Mouse (Mus musculus): ENCODE data around the gene Neurod2.

The Neurod2 gene

GRCm38 (mm10) chr11:98329081-98329959, at the start of gene Neurod2:
Gene Neurod2, minus strand, starts transcription at chr11:98329648.
- no peak for DNase-seq (ENCODE audit: low spot score)

DNA sequence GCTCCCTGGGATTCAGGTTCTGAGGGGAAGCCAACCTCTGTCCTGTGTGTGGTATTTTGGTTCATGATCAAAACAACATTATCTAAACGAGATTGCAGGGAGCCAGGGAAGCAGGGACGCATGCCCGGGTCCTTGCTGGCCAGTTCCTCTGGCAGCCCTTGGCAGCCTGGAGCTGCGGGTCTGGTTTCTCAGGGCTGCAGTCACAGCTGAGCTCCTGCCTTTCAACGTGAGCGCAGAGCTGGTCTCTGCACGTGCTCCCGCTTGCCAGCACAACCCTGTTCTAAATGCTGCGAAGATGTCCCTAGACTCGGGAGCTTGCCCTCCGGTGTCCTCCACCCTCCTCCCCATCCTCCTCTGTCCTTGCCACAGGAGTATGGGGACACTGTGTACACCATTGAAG, 48.3 kb upstream of the Neurod2 start:
- DNase-seq (ENCODE audit: low spot score): peak; percentile 45

DNA sequence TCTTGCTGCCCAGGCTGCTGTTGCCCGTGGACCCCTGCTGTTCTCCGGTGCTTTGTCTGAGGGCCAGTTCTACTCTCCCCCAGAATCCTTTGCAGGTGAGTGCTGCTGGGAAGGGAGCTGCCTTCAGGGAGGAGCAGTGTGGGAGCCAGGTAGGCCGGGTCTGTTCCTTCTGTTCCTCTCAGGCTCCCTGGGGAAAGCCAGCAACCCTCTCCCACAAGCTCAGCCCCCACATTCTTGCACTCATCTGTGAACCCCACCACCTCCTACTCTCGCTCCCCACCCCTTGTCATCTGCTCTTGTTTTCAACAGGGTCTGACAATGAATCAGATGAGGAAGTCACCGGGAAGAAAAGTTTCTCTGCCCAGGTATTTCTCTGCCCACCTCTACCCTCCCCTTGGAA, 47.3 kb upstream of the Neurod2 start:
- no peak for DNase-seq (ENCODE audit: low spot score)

GRCm38 (mm10) chr11:98374266-98374665, 44.8 kb upstream of the Neurod2 start:
- DNase-seq (ENCODE audit: low spot score): no peak

DNA sequence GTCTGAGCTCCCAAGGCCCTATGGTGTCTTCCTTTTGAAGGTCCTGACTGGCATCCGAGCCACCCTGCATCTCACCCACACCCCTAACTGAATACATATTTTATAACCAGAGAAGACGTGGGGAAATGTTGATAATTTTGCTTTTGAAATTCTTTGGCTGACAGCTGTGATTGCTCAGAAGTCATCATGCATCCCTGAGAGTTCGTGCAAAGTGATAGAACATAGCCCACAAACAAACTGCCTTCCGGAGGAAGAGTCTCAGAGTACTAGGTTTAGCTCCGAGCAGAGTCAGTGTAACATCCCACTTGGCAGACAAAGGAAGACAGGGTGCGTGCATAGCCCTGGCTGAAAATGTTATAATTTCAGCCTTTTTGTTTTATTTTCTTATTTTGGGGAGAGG, 43.8 kb upstream of the Neurod2 start:
- DNase-seq (ENCODE audit: low spot score): no peak

GRCm38 (mm10) chr11:98372406-98372805, 43.0 kb upstream of the Neurod2 start:
- peak; percentile 75 for DNase-seq (ENCODE audit: low spot score)

DNA sequence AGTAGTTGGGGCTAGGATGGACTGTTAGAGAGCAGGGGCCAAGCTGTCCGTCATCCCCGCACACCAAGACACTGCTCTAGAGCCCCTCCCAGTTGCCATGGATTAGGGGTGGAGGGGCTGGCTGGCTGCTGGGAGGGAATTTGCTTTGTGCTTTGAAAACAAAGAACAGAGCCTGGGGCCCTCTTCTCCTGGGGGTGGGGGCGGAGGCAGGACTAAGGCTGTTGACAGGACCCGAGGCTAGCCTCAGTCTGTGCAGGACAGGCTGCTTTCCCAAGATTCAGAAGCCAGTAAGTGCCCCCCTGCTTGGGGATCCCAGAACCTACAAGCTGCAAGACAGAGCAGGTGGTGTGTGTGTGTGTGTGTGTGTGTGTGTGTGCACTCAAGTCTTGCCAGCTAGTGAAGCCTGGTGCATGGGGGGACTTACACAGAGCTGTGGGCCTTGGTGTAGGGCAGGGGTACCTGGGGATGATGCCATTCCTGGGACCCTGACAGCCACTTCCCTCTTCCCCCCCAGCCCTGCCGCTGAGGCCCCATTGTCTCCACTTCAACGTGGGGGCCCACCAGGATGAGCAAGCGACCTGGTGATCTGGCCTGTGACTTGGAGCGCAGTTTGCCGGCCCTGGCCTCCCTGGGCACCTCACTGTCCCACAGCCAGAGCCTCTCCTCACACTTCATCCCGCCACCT, 42.2 kb upstream of the Neurod2 start:
- DNase-seq (ENCODE audit: low spot score): no peak

DNA sequence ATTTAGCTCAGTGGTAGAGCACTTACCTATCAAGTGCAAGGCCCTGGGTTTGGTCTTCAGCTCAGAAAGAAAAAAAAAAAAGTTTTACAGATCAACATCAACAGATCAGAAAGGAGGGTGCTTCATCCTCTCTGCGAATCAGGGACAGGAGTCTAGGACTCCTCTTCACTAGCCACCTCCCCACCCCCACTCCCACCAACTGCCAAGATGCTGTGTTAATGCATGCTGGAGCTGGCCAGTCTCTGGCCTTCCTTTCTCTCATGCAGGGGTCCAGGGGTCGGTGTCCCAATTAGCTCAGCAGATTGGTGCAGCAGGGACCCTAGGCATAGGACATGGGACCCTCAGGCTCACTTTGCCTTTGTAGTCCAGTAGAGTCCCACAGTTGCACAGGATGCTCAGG, 41.1 kb upstream of the Neurod2 start:
- DNase-seq (ENCODE audit: low spot score): no peak

DNA sequence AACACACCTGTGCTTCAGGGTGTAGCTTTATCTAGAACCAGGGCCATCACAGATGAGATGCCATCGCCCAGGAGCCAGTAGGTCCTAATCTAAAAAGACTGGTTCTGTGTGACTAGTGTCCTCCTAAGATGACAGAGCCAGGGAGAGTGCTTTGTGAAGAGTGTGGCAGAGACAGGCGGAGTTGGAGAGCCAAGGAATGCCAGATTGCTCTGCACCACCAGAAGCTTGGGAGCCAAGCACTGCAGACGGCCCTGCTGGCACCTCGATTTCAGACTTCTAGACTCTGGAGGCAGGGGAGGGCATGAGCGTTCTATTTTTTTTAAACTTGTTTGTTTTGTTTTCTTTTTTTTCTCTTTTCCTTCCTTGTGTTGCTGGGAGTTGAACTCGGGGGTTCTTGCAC, 39.9 kb upstream of the Neurod2 start:
- DNase-seq (ENCODE audit: low spot score): no peak

DNA sequence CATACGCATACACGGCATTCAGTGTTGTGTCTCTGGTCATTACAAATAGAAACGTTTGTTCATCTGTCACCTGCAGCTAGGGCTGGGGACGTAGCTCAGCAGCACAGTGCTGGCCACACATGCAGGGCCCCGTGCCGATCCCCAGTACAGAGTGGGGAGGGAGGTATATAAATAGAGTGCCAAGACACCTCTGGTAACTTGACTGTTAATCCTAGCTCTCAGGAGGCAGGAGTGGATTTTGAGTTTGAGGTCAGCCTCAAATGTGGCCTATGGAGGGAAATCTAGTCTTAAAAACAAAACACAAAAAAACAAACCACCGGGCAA, 38.4 kb upstream of the Neurod2 start:
- no peak for DNase-seq (ENCODE audit: low spot score)

- DNase-seq (ENCODE audit: low spot score): no peak
These were observed 37.9 kb upstream of the Neurod2 start for GRCm38 (mm10) chr11:98367171-98367862.

GRCm38 (mm10) chr11:98366290-98366689, 36.8 kb upstream of the Neurod2 start:
- no peak for DNase-seq (ENCODE audit: low spot score)

- DNase-seq (ENCODE audit: low spot score): no peak
These were observed 35.0 kb upstream of the Neurod2 start for GRCm38 (mm10) chr11:98364410-98364809.

DNA sequence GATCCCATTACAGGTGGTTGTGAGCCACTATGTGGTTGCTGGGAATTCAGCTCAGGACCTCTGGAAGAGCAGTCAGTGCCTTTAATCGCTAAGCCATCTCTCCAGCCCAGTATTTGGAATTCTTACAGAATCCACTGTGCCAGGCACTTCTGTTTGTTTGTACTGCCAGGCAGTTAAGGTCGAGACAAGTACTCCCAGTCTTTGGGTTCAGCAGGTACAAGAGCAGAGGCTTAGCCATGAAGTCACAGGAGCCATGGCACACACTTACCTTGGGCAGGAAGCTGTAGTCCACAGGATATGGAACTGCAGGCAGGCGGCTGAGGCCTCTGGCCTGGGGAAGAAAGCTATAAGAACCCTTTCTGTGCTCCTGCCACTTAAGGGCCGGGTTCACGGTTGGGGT, 34.4 kb upstream of the Neurod2 start:
- no peak for DNase-seq (ENCODE audit: low spot score)

- DNase-seq (ENCODE audit: low spot score): no peak
These were observed 31.5 kb upstream of the Neurod2 start for GRCm38 (mm10) chr11:98360866-98361521.

- DNase-seq (ENCODE audit: low spot score): peak; percentile 96
These were observed 29.0 kb upstream of the Neurod2 start, which contains the start of gene Stard3 for GRCm38 (mm10) chr11:98358161-98359083. Gene Stard3, plus strand, starts transcription at chr11:98358368.

GRCm38 (mm10) chr11:98357396-98358160, 28.1 kb upstream of the Neurod2 start:
- DNase-seq (ENCODE audit: low spot score): no peak

DNA sequence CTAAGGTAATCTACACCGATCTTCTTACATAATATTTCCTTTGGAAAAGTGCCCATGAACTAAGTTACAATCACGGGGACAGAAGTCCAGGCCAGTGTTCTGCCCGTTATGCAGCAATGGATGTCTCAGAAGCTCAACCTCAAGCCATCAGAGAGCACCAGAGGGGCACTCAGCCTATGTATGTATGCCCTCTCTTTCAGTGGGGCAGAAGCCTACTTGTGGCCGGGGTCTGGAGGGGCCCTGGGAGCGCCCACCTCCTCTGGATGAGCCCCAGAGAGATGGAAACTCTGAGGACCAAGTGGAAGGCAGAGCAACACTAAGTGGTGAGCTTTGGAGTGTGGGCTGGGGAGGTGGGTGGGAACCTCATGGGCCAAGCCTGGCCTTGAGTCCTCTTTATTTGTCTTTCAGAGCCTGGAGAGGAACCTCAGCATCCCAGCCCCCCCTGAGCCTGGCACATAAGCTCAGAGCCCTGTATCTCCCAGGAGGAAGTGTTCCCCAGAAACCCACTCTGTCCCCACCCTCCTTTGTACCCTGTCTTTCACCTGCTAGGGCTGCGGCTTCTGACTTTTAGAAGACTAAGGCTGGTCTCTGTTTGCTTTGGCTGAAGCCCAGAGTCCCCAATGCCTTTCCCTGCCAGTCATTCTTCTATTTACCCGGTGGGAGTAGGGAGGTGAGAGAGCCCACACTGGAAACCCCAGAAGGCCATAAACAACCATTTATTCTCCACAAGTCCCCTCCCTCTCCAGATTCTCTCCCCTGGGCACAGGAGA, 27.4 kb upstream of the Neurod2 start:
- DNase-seq (ENCODE audit: low spot score): no peak

DNA sequence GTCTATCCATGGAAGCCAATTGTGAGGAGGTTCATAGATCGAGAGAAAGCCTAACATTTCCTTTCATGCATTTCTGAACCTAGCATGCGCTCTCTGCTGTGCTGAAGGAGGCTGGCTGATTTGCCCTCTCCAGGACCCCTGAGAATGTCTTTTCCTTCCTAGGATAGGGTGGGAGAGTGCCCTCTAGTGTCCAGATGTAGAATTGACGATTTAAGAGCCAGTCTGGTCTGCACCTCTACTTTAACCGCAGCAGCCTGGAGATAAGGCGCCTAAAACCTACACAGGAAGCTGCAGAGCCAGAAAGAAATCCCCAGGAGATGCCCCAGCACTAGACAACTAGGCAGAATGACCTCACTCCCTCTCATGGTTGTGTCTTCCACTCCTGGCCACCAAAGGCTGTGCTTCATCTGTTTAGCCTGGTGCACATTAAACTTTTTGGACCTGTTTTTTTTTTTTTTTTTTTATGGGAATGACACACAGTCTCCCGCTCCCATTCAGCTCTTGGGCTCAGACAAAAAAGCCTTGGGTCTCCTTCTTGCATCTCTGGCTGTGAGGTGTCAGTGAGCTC, 26.4 kb upstream of the Neurod2 start:
- DNase-seq (ENCODE audit: low spot score): no peak

All from testis, postnatal 10 days (tissue).